Mouse (Mus musculus) midbrain, embryonic 16.5 days (tissue): ENCODE measurements around the gene Perp. TPM values are rescaled to one million over a fixed set of nuclear protein-coding genes. Genes with fewer than 3 reads are reported as not detected.

ENCODE experiments used
- ATAC-seq: fragments of 200-750 bp; cut with Nextera tagmentation; 2 replicates; pipeline ENCODE4 v1.8.0; 2017; ENCODE audit warnings: moderate TSS enrichment
- H3K27ac ChIP-seq: fragments of 300-500 bp; sonication (generic); 2 replicates; pipeline ENCODE4 v1.5.1; 2014; ENCODE audit warnings: mild to moderate bottlenecking, low read length, mixed read lengths
- H3K27me3 ChIP-seq: fragments of 300-500 bp; sonication (generic); 2 replicates; pipeline ENCODE4 v1.6.1; 2014; ENCODE audit warnings: low read depth, low read length, mixed read lengths; ENCODE audit not compliant: control insufficient read depth, insufficient read depth
- H3K36me3 ChIP-seq: fragments of 300-500 bp; sonication (generic); 2 replicates; pipeline ENCODE4 v1.6.1; 2014; ENCODE audit warnings: mild to moderate bottlenecking, low read length, moderate library complexity, mixed read lengths; ENCODE audit not compliant: control insufficient read depth, insufficient read depth
- H3K4me1 ChIP-seq: fragments of 300-500 bp; sonication (generic); 2 replicates; pipeline ENCODE4 v1.6.1; 2014; ENCODE audit warnings: mild to moderate bottlenecking, low read length, mixed read lengths; ENCODE audit not compliant: control insufficient read depth, insufficient read depth
- H3K4me2 ChIP-seq: fragments of 300-500 bp; sonication (generic); 2 replicates; pipeline ENCODE4 v1.6.1; 2014; ENCODE audit warnings: mild to moderate bottlenecking, low read length, mixed read lengths
- H3K4me3 ChIP-seq: fragments of 300-500 bp; sonication (generic); 2 replicates; pipeline ENCODE4 v1.5.1; 2014; ENCODE audit warnings: low read depth, mild to moderate bottlenecking, low read length, moderate library complexity, mixed read lengths
- H3K9ac ChIP-seq: fragments of 300-500 bp; sonication (generic); 2 replicates; pipeline ENCODE4 v1.6.1; 2014; ENCODE audit warnings: low read depth, low read length, mixed read lengths
- H3K9me3 ChIP-seq: fragments of 300-500 bp; sonication (generic); replicated peaks from 2 replicates; pipeline ENCODE4 v1.6.1; 2014; ENCODE audit warnings: mild to moderate bottlenecking, low read length, mixed read lengths; ENCODE audit not compliant: control insufficient read depth, poor library complexity, severe bottlenecking
- WGBS: fragments of 180-500 bp; shearing (Covaris S2); extraction: QIAGEN DNeasy Blood & Tissue Kit; methylation state at CpG from one replicate; pipeline ENCODE4 v1.1.7; 2014; 5-methylcytosine and 5-hydroxymethylcytosine counted together
- polyA plus RNA-seq: library from polyadenylated mRNA; unstranded; fragments of >200 nt; fragmentation: Nextera tagmentation; extraction: Ambion mirVana; gene quantifications from 2 replicates; pipeline ENCODE4 v1.2.1, GENCODE M21; 2015

Gene Perp
- polyA plus RNA-seq, result 11.7 and 12.4 TPM in 2 replicates

DNA sequence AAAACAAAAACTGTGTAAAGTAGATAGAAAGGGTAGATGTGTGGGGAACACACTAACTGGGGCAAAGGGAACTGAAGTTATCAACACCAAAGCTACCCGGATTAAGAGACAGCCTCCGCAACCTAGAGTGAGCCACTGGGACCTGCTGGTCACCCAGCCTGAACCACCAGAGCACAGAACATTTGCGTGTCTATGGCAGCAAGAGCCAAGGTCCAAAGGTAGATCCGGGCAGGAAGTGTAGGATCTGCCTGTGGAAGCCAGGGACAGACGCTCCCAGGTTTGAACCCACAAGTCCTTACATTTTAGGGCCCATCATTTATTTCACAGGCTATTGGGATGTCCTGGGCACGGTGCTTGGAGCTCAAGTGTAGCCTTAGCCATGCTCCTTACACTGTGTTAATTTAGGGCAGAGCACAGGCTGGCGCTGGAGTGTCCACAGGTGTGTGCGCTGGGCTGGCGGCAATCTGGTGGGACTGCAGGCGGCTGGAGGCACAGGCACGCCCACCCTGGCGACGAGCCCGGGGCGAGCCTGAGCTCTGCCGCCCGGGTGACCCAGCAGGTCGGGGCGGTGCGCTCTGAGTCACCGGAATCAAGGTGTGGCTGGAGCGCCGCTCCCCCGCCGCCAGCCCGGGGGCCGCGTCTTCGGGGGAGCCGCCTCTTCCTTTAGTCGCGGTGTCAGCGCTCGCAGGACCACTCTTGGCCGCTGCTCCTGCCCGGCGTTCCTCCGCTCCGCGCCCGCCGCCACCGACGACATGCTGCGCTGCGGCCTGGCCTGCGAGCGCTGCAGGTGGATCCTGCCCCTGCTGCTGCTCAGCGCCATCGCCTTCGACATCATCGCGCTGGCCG is at the start of gene Perp:
Gene Perp, plus strand, starts transcription at position 580 of the 846 bp plus-strand sequence.
- H3K4me3 ChIP-seq, result peak within 1 kb of the TSS; percentile 64
- H3K27me3 ChIP-seq, result peaks cover 18% of the 10 kb centered on the region
- H3K36me3 ChIP-seq, result no peaks in the 10 kb centered on the region
- no peak within 1 kb of the TSS for H3K27ac ChIP-seq
- H3K4me2 ChIP-seq, result peak within 1 kb of the TSS; percentile 95
- ATAC-seq, result peak; percentile 93
- H3K9me3 ChIP-seq, result no peaks in the 10 kb centered on the region
- WGBS, result 4% methylated on average over 54 of the region's 54 CpGs
- H3K9ac ChIP-seq, result peak within 1 kb of the TSS; percentile 72
- peaks cover 6% of the 10 kb centered on the region for H3K4me1 ChIP-seq

DNA sequence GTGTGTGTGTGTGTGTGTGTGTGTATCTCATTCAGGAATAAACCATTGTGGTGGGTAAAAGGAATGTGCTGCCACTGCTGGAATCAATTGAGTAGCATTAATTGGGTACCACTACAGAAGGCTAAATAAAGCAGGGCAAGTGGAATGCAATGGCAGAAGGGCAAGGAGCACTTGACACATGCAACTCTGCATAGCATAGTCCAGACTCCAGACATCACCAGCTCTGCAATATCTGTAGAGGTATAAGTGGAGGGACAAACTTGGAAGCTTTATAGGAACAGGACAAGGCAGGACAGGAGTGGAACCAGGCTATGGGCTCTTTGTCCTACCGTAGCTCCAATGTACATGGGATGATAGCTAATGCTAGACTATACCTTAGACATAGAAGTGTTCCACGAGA is 33.1 kb upstream of the Perp start:
- Histone ChIP-seq H3K27me3 (no peaks in the 10 kb centered on the region), H3K4me1 (peaks cover 5% of the 10 kb centered on the region), H3K9me3 (no peaks in the 10 kb centered on the region), H3K36me3 (no peaks in the 10 kb centered on the region), H3K27ac (no peak overlapping the region), H3K4me2 (no peak overlapping the region), H3K4me3 (no peak overlapping the region), H3K9ac (no peak overlapping the region)
- ATAC-seq, result no peak
- 87% methylated on average over 2 of the region's 2 CpGs for WGBS

DNA sequence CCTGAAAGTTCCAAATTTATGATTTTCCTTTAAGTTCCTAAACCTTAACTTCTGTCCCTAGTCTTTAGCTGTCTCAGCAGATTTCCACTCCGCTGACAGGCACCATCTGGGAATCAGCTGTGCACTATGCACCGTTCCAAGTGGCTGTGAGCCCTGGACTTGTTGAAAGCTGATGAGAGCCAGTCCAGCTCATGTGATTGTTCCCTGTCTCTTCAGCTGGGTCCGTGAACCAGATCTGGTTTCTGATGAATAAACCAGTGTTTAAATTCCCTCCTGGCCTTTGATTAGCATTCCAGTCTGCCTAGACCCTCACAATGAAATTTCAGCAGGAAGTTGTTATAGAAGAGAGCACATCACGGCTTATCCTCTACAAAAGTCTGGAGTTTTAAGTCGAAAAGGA is 28.3 kb upstream of the Perp start:
- Histone ChIP-seq H3K9ac (no peak overlapping the region), H3K4me2 (no peak overlapping the region), H3K27me3 (no peaks in the 10 kb centered on the region), H3K4me3 (no peak overlapping the region), H3K27ac (no peak overlapping the region), H3K36me3 (no peaks in the 10 kb centered on the region), H3K4me1 (peaks cover 5% of the 10 kb centered on the region), H3K9me3 (no peaks in the 10 kb centered on the region)
- ATAC-seq, result peak; percentile 68
- 43% methylated on average over 5 of the region's 5 CpGs for WGBS

DNA sequence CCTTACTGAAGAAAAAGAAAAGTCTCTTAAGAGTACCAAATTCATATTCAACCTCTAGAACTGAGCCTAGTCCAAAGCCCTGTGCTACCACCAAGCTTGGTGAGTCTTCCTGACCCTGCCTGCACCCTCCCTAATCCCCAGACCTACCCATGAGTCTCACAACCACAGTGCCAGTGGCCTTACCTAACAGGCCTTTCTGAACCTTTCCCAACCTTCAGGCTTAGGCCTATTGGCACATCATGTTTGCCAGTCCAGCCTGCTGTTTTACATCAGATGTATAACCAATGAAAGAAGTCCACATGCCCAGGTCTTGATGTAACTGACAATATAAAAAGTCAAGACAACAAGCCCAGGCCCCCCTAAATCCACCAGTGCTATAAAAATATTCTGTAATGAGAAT is 19.7 kb upstream of the Perp start:
- Histone ChIP-seq H3K36me3 (no peaks in the 10 kb centered on the region), H3K9me3 (no peaks in the 10 kb centered on the region), H3K27me3 (no peaks in the 10 kb centered on the region), H3K4me3 (no peak overlapping the region), H3K4me1 (no peaks in the 10 kb centered on the region), H3K9ac (no peak overlapping the region), H3K4me2 (no peak overlapping the region), H3K27ac (no peak overlapping the region)
- ATAC-seq, result no peak

DNA sequence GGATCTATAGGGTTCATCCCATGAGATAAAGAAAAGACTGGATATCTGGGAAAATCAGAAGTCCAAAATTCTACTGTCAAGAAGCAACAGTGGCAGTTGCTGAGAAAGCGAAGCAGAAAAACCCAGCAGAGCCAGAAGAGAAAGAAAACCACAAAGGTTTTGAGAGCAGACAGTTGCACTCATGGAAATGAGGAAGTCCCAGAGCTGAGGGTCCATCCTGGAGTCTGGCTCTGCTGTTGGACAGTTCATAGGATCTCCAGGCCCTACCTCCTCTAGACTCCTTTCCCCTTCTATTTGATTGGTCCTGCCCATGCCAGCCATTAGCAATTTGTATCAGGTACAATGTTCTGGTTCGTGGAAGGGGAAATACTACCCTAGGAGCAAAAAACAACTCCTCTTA is 18.7 kb upstream of the Perp start:
- Histone ChIP-seq H3K9me3 (no peaks in the 10 kb centered on the region), H3K27me3 (no peaks in the 10 kb centered on the region), H3K36me3 (no peaks in the 10 kb centered on the region), H3K27ac (no peak overlapping the region), H3K9ac (no peak overlapping the region), H3K4me1 (no peaks in the 10 kb centered on the region), H3K4me3 (no peak overlapping the region), H3K4me2 (no peak overlapping the region)
- no peak for ATAC-seq
- 85% methylated on average over 2 of the region's 2 CpGs for WGBS

DNA sequence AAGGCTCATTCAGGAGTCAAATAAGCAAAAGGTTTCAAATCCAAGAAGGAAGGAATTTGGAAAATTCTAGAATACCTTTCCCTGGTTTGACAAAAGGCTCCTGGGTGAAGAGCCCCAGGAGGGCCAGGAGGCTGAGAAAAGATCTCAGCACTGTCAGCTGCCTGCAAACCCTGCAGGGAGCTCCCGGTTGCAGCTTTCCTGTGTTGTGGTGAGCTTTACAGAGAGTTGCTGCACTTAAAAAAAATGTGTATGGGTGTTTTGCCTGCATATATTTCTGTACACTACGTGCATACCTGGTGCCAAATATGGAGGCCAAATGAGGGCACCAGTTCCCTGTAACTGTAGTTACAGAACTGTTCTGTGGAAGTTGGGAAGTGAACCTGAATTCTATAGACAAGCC is 16.9 kb upstream of the Perp start:
- Histone ChIP-seq H3K4me2 (no peak overlapping the region), H3K27ac (no peak overlapping the region), H3K27me3 (no peaks in the 10 kb centered on the region), H3K4me3 (no peak overlapping the region), H3K9me3 (no peaks in the 10 kb centered on the region), H3K4me1 (no peaks in the 10 kb centered on the region), H3K36me3 (no peaks in the 10 kb centered on the region), H3K9ac (no peak overlapping the region)
- no peak for ATAC-seq
- WGBS, result 24% methylated on average over 2 of the region's 2 CpGs

DNA sequence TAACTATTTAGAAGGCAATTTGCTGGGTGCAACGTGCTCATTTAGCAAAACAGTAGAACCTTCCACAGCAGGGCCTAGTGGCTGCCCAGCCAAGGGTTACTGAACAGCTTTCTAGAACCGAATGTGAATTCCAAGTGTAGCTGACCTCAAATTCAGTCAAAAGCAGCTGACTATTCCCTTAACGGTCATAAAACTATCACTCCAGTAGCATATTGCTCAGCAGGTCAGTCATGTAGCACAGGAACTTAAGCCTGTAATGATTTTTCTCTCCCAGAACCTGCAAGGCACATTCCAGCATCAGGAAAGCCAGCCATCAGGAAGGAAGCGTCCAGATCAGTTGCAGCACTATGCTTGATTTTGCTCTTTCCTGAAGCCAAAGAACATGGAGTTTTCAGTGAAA is 14.5 kb upstream of the Perp start:
- Histone ChIP-seq H3K27me3 (no peaks in the 10 kb centered on the region), H3K4me2 (no peak overlapping the region), H3K36me3 (no peaks in the 10 kb centered on the region), H3K4me1 (no peaks in the 10 kb centered on the region), H3K27ac (no peak overlapping the region), H3K9ac (no peak overlapping the region), H3K4me3 (no peak overlapping the region), H3K9me3 (no peaks in the 10 kb centered on the region)
- ATAC-seq, result no peak
- 84% methylated on average over 4 of the region's 4 CpGs for WGBS

DNA sequence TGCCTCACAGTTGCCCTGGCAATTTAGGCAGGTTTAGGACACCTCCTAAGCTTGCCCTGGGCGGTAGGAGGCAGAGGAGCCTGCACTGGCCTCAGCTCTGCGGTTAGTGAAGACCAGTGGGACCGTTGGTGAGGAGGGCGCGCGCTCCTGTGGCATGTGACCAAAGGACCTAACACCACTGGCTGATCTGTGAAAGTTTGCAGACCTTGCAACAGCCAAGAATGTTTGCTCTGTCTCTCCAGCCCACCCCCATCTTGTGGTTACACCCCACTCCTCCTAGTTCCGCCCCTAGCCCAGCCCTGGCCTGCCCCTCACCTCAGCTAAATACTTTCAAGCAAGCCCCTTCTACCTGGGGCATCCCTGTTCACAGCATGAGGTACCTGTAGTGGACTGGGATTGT is 13.0 kb upstream of the Perp start:
- no peak for ATAC-seq

DNA sequence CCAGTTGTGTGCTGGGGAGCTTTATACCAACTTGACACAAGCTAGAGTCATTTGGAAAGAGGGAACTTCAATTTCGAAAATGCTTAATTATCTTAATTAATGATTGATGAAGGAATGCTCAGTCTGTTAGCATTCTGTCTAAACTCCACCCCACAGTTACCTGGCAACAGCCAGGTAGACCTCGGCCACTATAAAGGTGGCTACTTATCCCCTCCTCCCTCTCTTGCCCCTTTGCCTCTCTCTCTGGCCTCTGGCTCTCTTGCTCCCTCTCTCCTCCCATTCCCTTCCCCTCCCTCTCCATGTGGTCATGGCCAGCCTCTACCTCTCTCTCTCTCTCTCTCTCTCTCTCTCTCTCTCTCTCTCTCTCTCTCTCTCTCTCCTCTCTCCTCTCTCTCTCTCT is 10.4 kb upstream of the Perp start:
- no peak overlapping the region for H3K9ac ChIP-seq
- H3K36me3 ChIP-seq, result no peaks in the 10 kb centered on the region
- no peak for ATAC-seq
- H3K9me3 ChIP-seq, result no peaks in the 10 kb centered on the region
- H3K4me1 ChIP-seq, result no peaks in the 10 kb centered on the region
- no peak overlapping the region for H3K27ac ChIP-seq
- H3K27me3 ChIP-seq, result no peaks in the 10 kb centered on the region
- no peak overlapping the region for H3K4me2 ChIP-seq
- no peak overlapping the region for H3K4me3 ChIP-seq
- 69% methylated on average over 2 of the region's 2 CpGs for WGBS

More for the DNA sequence above, 13.0 kb upstream of the Perp start:
- Histone ChIP-seq H3K36me3 (no peaks in the 10 kb centered on the region), H3K4me2 (no peak overlapping the region), H3K4me1 (no peaks in the 10 kb centered on the region), H3K9me3 (no peaks in the 10 kb centered on the region), H3K4me3 (no peak overlapping the region), H3K27ac (no peak overlapping the region), H3K9ac (no peak overlapping the region), H3K27me3 (no peaks in the 10 kb centered on the region)
- WGBS, result 52% methylated on average over 7 of the region's 7 CpGs
